Mouse (Mus musculus): ENCODE results near the gene Shbg.
"Not testable (repeated sequence)": the region's sequence is repeated elsewhere in the genome, so short reads cannot be mapped to it uniquely, and the experiment has no call there.

The Shbg gene

DNA sequence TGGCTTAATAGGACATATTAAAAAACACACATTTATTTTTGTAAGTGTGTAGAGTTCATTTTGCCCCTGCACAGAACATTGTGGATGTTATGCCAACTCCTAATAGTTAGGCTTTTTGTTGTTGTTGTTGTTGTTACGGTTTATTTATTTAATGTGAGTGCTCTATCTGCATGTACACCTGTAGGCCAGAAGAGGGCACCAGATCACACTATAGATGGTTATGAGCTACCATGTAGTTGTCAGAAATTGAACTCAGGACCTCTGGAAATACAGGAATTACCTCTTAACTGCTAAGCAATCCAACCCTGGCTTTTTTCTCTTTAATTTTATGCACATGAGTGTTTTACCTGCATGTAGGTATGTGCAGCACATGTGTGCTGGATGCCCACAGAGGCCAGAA lies 12.1 kb upstream of the Shbg start:
- DNase-seq = no peak

GRCm38 (mm10) chr11:69628286-69628685 lies 10.6 kb upstream of the Shbg start:
- DNase-seq = peak; percentile 84

DNA sequence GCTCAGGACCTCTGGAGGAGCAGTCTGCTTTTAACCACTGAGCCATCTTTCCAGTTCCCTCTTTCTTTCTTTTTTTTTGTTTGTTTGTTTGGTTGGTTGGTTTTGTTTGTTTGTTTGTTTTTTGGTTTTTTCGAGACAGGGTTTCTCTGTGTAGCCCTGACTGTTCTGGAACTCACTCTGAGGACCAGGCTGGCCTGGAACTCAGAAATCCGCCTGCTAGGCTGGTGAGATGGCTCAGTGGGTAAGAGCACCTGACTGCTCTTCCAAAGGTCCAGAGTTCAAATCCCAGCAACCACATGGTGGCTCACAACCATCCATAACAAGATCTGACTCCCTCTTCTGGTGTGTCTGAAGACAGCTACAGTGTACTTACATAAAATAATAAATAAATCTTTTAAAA lies 6.6 kb upstream of the Shbg start:
- DNase-seq = not testable (repeated sequence)

DNA sequence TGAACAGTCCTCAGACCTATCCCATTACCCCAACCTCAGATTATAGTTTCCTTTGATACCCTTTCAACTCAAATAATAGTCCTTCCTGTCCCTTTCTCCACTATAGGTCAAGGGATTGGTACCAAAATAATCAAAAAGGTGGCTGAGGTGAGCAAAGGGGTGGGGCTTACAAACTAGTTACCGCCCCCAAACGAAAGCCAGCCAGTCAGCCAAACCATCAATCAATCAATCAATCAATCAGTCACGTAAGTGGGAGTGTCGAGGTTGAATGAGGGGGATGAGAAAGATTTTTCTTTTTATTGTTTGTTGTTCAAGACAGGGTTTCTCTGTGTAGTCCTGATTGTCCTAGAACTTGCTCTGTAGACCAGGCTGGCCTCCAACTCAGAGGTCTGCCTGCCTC lies 5.3 kb upstream of the Shbg start:
- DNase-seq = no peak

DNA sequence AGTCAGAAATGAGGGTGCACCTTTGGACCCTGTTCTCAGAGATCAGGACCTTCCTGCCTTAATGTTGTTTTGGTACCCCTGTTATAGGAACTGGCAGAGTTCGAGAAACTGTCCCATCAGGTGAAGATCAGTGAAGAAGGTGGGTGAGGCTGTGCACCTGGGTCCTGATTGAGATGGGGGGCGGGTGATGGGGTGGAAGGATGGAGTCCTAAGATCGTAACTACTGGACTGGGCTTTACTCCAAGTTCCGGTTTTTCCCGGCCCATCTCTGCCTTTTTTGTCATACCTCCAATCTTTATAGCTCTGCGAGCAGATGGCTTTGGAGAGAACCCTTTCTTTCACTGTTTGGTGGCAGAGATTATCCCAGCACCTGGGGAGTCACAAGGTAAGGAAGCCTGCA lies 4.7 kb upstream of the Shbg start:
- DNase-seq = peak; percentile 41

- peak; percentile 67 for DNase-seq
These were observed 4.0 kb upstream of the Shbg start, which contains the start of gene Sat2 for GRCm38 (mm10) chr11:69621571-69622268. Gene Sat2 (plus strand): TSS chr11:69622024.

GRCm38 (mm10) chr11:69620394-69621081 lies 2.8 kb upstream of the Shbg start:
- no peak for DNase-seq

DNA sequence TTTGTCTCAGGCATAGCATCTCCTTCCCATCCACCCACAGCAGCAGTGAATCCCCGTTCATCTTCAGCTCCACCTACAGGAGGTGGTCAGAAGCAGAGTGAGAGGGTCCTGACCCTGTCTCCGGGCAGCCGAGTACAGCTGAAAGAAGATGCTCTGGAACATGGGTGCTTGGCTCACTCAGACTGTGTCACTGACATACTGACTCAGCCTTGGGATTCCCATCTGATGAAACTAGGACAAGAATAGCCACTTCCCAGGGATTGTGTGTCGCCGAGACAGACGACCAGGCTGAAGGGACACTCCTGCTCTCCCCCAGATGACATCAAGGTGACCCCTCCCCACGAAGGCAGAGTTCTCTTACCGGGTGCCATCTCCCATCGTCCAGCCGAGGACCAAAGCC lies 924 bp downstream of the Shbg start:
- DNase-seq = no peak

DNA sequence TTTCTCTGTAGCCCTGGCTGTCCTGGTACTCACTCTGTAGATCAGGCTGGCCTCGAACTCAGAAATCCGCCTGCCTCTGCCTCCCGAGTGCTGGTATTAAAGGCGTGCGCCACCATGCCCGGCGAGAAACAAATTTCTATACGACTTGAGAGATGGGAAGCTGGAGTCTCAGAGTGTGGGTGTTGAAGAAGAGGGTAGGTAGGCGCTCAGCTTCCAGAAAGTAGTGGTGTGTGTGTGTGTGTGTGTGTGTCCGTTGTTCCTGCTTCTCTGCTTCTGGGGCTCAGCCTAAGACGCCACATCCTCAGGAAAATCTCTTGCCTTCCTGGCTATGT lies 3.5 kb downstream of the Shbg start:
- DNase-seq = not testable (repeated sequence)

DNA sequence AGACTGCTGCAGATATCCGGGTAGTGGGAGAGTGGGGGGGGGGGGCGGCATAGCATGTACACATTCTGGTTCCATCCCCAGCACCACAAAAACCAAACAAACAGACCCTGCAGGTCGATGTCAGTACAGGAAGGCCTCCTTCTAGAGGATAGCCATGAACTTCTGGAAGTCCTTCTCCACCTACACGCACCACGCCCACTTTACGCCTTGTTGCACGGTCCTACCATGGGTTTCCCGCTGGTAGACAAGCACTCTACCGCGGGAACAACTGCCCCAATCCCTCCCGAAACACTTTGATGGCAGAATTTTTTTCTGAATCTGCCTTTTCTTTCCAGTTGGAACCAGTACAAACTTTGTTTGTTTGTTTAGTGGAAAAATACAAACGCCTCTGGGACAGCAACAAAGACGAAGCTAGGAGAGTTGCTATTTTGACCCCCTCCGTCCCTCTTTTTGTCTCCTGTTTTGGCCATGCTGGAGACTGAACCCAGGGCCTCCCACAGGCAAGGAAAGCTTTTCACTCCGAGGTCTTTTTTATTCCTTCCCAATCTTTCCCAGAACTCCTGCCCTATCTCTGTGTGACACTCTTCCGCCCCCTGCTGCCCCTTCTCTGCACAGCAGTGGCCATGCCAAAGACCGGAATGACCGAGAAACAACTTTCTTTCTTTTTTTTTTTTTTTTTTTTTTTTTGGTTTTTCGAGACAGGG lies 4.0 kb downstream of the Shbg start:
- DNase-seq = peak; percentile 95

GRCm38 (mm10) chr11:69610899-69611298 lies 6.8 kb downstream of the Shbg start:
- no peak for DNase-seq

- no peak for DNase-seq
These were observed 8.3 kb downstream of the Shbg start for GRCm38 (mm10) chr11:69609416-69609815.

DNA sequence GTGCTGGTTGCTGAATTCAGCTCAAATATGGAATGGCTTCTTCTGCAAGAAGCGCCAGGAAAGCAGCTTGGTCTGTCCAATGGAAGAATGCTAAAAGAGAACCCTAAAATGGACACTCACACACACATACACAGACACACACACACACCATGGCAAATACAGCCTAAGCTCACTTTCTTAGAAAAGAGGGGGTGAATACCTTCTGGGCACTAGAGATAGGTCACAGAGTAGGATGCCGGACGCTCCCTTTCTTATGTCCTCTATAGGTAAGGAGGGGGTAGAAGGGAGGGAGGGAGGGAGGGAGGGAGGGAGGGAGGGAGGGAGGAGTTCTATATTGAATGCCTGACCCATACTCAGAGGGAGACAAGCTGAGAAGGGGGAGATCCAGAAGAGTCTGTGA lies 9.2 kb downstream of the Shbg start:
- no peak for DNase-seq

DNA sequence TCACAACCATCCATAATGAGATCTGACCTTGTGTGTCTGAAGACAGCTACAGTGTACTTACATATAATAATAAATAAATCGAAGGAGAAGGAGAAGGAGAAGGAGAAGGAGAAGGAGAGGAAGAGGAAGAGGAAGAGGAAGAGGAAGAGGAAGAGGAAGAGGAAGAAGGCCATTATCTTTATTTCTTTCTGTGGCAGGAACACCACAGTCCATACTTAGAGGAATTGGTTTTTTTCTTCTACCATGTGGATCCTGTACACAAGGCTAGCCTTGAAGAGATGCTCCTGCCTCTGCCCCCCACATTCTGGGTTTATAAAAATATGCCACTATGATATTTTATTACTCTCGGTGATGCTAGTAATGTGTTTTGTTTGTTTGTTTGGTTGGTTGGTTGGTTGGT lies 10.9 kb downstream of the Shbg start:
- DNase-seq = no peak

DNA sequence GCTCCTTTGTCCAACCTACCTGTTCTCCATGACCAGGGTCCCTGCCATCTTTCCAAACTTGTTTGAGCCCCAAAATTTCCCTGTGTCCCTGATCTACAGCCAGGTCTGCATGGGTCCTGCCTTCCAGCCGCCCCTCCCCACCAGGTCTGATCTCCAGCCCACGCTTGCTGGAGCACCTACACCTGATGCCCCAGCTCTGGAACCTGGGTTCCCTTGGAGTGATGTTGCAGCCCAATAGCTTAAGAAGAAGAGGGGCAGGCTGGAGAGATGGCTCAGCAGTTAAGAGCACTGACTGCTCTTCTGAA lies 11.3 kb downstream of the Shbg start:
- no peak for DNase-seq

- DNase-seq = peak; percentile 75
These were observed 11.8 kb downstream of the Shbg start, which contains the start of gene Atp1b2 for GRCm38 (mm10) chr11:69605726-69606490. Gene Atp1b2 (minus strand): TSS chr11:69605942.

GRCm38 (mm10) chr11:69604795-69605664 lies 12.7 kb downstream of the Shbg start:
- DNase-seq = peak; percentile 50

- no peak for DNase-seq
These were observed 13.4 kb downstream of the Shbg start for GRCm38 (mm10) chr11:69604347-69604746.

DNA sequence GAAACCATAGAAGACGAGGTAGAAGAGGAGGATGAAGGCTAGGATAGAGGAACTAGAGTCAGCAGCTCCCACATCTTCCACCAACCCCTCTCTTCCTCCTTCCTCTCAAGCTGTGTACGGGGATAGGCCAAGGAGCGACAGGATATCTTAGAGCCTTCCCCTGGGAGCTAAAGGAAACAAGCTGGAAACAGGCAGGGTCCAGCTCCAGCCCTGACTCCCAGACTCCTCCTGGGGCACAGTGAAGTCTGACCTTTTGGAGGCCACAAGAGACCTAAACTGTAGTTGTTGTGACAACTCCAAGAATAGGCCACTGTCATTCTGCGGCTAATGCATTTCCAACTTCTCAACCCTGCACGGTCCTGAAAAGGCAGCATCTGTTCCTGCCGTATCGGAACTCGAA lies 14.2 kb downstream of the Shbg start:
- DNase-seq = no peak

- no peak for DNase-seq
These were observed 15.9 kb downstream of the Shbg start for GRCm38 (mm10) chr11:69601768-69602167.

- DNase-seq = peak; percentile 82
These were observed 17.6 kb downstream of the Shbg start for GRCm38 (mm10) chr11:69600098-69600497.

DNA sequence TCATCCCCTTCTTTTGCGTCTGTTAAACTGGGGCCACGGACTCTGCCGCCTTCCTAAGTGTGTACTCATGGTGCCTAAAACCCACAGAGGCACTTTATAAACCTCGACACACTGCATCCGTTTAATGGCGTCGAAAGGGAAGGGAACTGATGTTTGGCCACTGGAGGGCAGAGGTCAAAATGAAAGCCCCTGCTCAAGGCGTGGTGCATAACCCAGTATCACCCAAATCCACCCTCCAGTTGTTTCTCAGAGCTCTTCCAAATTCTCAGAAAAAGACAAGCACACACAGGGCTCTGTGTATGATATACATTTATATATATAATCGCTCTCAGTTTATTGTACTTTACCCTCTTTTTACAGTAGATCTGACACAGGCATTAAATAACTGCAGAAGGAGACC lies 18.3 kb downstream of the Shbg start:
- no peak for DNase-seq

All from lung, postnatal 10 days (tissue).